Mouse (Mus musculus) brain, embryonic 14.5 days (tissue): ENCODE results near the gene Lrig3. TPM values are rescaled to one million over a fixed set of nuclear protein-coding genes. Genes with fewer than 3 reads are reported as not detected.

Source experiments
- DNase-seq: peaks from one replicate; pipeline ENCODE4 v3.0.0-alpha.2; 2011; ENCODE audit warnings: low read depth
- CTCF ChIP-seq: fragments of 200-500 bp; IDR thresholded peaks from 2 replicates; pipeline ENCODE4 v1.5.1; 2012; ENCODE audit warnings: inconsistent platforms, mild to moderate bottlenecking, moderate library complexity, borderline replicate concordance; ENCODE audit not compliant: insufficient read depth, insufficient read length; ENCODE audit errors: extremely low read depth
- POLR2A ChIP-seq: fragments of 200-500 bp; IDR thresholded peaks from 2 replicates; pipeline ENCODE4 v1.6.1; 2012; ENCODE audit warnings: mild to moderate bottlenecking, inconsistent platforms, borderline replicate concordance; ENCODE audit not compliant: poor library complexity, insufficient read depth, insufficient read length, severe bottlenecking; ENCODE audit errors: extremely low read depth
- polyA plus RNA-seq: library from polyadenylated mRNA; depleted of rRNA; stranded (reverse); fragments of >200 nt; gene quantifications from 2 replicates; pipeline ENCODE4 v1.2.3, GENCODE M21; 2012

The Lrig3 gene
- polyA plus RNA-seq, 1 experiment, result 8.0 TPM

GRCm38 (mm10) chr10:125968191-125969132, 2.5 kb downstream of the Lrig3 start:
- peak; percentile 60 for DNase-seq
- TF ChIP-seq CTCF, result no peak
- TF ChIP-seq POLR2A, result no peak

- DNase-seq, result peak; percentile 26
- TF ChIP-seq CTCF, result no peak
- TF ChIP-seq POLR2A, result no peak
Observed at GRCm38 (mm10) chr10:125969133-125969490, 3.1 kb downstream of the Lrig3 start.

- TF ChIP-seq POLR2A, result no peak
- no peak for TF ChIP-seq CTCF
- no peak for DNase-seq
Observed at GRCm38 (mm10) chr10:125970031-125970430, 4.1 kb downstream of the Lrig3 start.

GRCm38 (mm10) chr10:125970500-125970899, 4.5 kb downstream of the Lrig3 start:
- DNase-seq, result no peak
- TF ChIP-seq CTCF (no peak), POLR2A (no peak)

- no peak for DNase-seq
- no peak for TF ChIP-seq CTCF
- TF ChIP-seq POLR2A, result no peak
Observed at GRCm38 (mm10) chr10:125973726-125974125, 7.8 kb downstream of the Lrig3 start.

GRCm38 (mm10) chr10:125981938-125982337, 16.0 kb downstream of the Lrig3 start:
- no peak for TF ChIP-seq POLR2A
- TF ChIP-seq CTCF, result no peak
- DNase-seq, result no peak

- no peak for DNase-seq
- no peak for TF ChIP-seq POLR2A
- TF ChIP-seq CTCF, result no peak
Observed at GRCm38 (mm10) chr10:125984473-125985035, 18.6 kb downstream of the Lrig3 start.

GRCm38 (mm10) chr10:125985795-125986194, 19.8 kb downstream of the Lrig3 start:
- no peak for TF ChIP-seq CTCF
- no peak for TF ChIP-seq POLR2A
- no peak for DNase-seq

GRCm38 (mm10) chr10:125986443-125986842, 20.5 kb downstream of the Lrig3 start:
- TF ChIP-seq CTCF (no peak), POLR2A (no peak)
- no peak for DNase-seq

- no peak for TF ChIP-seq CTCF
- TF ChIP-seq POLR2A, result no peak
- peak; percentile 50 for DNase-seq
Observed at GRCm38 (mm10) chr10:125987307-125987706, 21.3 kb downstream of the Lrig3 start.

- TF ChIP-seq CTCF (no peak), POLR2A (no peak)
- DNase-seq, result no peak
Observed at GRCm38 (mm10) chr10:125988037-125988436, 22.1 kb downstream of the Lrig3 start.
